In genomic region chr12:40728373-40728772, GRCm38 (mm10) we compare ENCODE assay signal across 10 mouse cellular contexts.
"Had no signal": no experiment of that assay in that cellular context is flagged by ENCODE, and none has a peak within 500 bp of the region (broad histone marks: within the 10 kb centered on the region; RNA-seq: fewer than 3 reads in every experiment).

No protein-coding gene starts in this region.

- H3K9me3 ChIP-seq: limb, embryonic 10.5 days; liver, embryonic 15.5 days; neural tube, embryonic 12.5 days had no signal

- H3K9ac ChIP-seq: liver, embryonic 15.5 days; neural tube, embryonic 12.5 days had no signal

- H3K4me3 ChIP-seq: limb, embryonic 10.5 days; liver, embryonic 15.5 days; neural tube, embryonic 12.5 days had no signal

- H3K27ac ChIP-seq: limb, embryonic 10.5 days; liver, embryonic 15.5 days; neural tube, embryonic 12.5 days; stomach, postnatal 0 days had no signal

- H3K4me1 ChIP-seq: limb, embryonic 10.5 days; liver, embryonic 15.5 days; neural tube, embryonic 12.5 days had no signal

- H3K27me3 ChIP-seq: liver, embryonic 15.5 days; neural tube, embryonic 12.5 days had no signal

- H3K36me3 ChIP-seq: limb, embryonic 10.5 days; liver, embryonic 15.5 days had no signal

- DNase-seq: kidney, adult 8-10 months; layer of hippocampus, adult 9-11 months; lung, adult 2 months; lung, postnatal 36 days; midbrain, embryonic 14.5 days; thymus, postnatal 4 days had no signal
